Mouse (Mus musculus): ENCODE data around the gene Azi2.

Azi2 gene

GRCm38 (mm10) chr9:118082575-118083431 lies 42.5 kb downstream of the Azi2 start:
- DNase-seq (ENCODE audit: extremely low read depth, low read depth, low spot score): no peak

- no peak for DNase-seq (ENCODE audit: extremely low read depth, low read depth, low spot score)
These were observed 43.5 kb downstream of the Azi2 start for GRCm38 (mm10) chr9:118083834-118084233.

GRCm38 (mm10) chr9:118099395-118099794 lies 59.1 kb downstream of the Azi2 start:
- no peak for DNase-seq (ENCODE audit: extremely low read depth, low read depth, low spot score)

- no peak for DNase-seq (ENCODE audit: extremely low read depth, low read depth, low spot score)
These were observed 60.2 kb downstream of the Azi2 start for GRCm38 (mm10) chr9:118100484-118100883.

- no peak for DNase-seq (ENCODE audit: extremely low read depth, low read depth, low spot score)
These were observed 61.5 kb downstream of the Azi2 start for GRCm38 (mm10) chr9:118101802-118102201.

GRCm38 (mm10) chr9:118108527-118109011 lies 68.3 kb downstream of the Azi2 start:
- no peak for DNase-seq (ENCODE audit: extremely low read depth, low read depth, low spot score)

GRCm38 (mm10) chr9:118109697-118110359 lies 69.5 kb downstream of the Azi2 start:
- DNase-seq (ENCODE audit: extremely low read depth, low read depth, low spot score): no peak

GRCm38 (mm10) chr9:118110360-118110710 lies 70.0 kb downstream of the Azi2 start:
- no peak for DNase-seq (ENCODE audit: extremely low read depth, low read depth, low spot score)

Data from fat pad, adult 2 months (tissue).